Mouse (Mus musculus): ENCODE results near the gene Fcgr3.

- no peak for TF ChIP-seq CTCF (IDR thresholded peaks at IDR 0.05; ENCODE audit: low read depth)
- no peak for TF ChIP-seq EP300 (IDR thresholded peaks at IDR 0.05; ENCODE audit: low read depth)
Measured at GRCm38 (mm10) chr1:171111781-171112575, 47.2 kb upstream of the Fcgr3 start.
